Mouse (Mus musculus): Measurements from ENCODE around the gene Siah1a. TPM values are rescaled to one million over a fixed set of nuclear protein-coding genes. Genes with fewer than 3 reads are reported as not detected.

Siah1a gene
- polyA plus RNA-seq, 1 experiment from 2014 or later: 26.3 TPM

DNA sequence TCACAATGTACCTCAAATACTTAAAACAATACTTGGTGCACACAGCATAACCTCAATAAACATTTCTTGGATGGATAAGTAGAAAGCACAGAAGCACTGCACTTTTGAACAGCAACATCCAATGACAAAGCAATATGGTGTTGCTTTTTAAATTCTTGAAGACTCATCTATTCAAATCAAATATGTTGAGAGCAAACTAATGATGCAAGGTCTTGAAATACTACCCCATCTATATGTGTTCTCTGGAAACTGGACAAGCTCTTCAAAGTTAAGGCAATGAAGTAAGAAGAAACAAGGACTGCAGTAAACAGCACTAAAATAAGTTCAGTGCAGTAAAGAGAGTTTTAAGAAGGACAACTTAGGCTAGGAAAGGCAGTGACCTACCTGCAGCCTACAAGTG is 4.8 kb downstream of the Siah1a start:
- Histone ChIP-seq H3K9me3 (ENCODE audit: control insufficient read depth) (no peaks in the 10 kb centered on the region), H3K4me3 (ENCODE audit: low read depth, low read length) (no peak overlapping the region), H3K36me3 (ENCODE audit: control insufficient read depth, insufficient read depth) (no peaks in the 10 kb centered on the region), H3K27me3 (replicated peaks; ENCODE audit: control insufficient read depth, insufficient read depth, low read length) (no peaks in the 10 kb centered on the region), H3K4me1 (replicated peaks; ENCODE audit: control insufficient read depth, insufficient read depth, low read length) (peaks cover 4% of the 10 kb centered on the region), H3K9ac (ENCODE audit: low read depth, low read length) (no peak overlapping the region), H3K4me2 (replicated peaks; ENCODE audit: low read depth) (no peak overlapping the region), H3K27ac (ENCODE audit: low read depth, low read length) (no peak overlapping the region)
- no peak for ATAC-seq
- no peak for TF ChIP-seq CTCF (IDR thresholded peaks at IDR 0.05; ENCODE audit: low read depth)

DNA sequence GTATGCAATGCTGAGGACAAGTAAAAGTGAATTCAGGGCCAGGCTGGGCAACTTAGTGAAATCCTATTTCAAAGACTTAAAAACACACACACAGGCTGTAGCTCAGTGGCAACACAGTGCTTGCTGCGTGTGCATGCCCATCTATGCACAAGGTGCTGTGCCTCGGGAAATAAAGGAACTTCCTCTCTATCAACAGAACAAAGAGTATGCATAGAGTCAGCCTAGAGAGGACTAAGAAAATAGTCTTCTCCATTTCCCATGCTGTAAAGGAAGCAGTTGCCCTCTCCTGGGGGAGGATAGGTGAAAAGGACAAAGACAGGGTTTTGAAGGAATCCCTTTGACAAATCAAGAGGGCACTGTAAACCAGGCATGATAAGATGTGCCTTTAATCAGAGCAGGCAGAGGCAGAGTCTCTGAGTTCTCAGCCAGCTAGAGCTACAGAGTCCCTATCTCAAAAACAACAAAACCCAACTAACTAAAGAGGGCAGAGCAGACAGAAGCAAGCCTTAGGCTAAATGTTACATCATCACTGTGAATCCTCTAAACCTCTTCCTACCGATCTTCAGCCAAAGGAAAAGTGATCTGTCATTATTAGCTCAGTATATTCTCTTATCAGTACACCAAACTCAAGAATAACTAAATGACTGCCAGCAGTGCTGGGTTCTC is 10.2 kb downstream of the Siah1a start:
- Histone ChIP-seq H3K9ac (ENCODE audit: low read depth, low read length) (no peak overlapping the region), H3K9me3 (ENCODE audit: control insufficient read depth) (no peaks in the 10 kb centered on the region), H3K4me3 (ENCODE audit: low read depth, low read length) (no peak overlapping the region), H3K4me2 (replicated peaks; ENCODE audit: low read depth) (no peak overlapping the region), H3K27me3 (replicated peaks; ENCODE audit: control insufficient read depth, insufficient read depth, low read length) (no peaks in the 10 kb centered on the region), H3K36me3 (ENCODE audit: control insufficient read depth, insufficient read depth) (peaks cover 3% of the 10 kb centered on the region; the same call in 1 of the 2 replicates), H3K4me1 (replicated peaks; ENCODE audit: control insufficient read depth, insufficient read depth, low read length) (peaks cover 10% of the 10 kb centered on the region; the same call in 1 of the 2 replicates), H3K27ac (ENCODE audit: low read depth, low read length) (no peak overlapping the region)
- ATAC-seq: no peak
- 39% methylated on average over 3 of the region's 3 CpGs for WGBS
- no peak for TF ChIP-seq CTCF (IDR thresholded peaks at IDR 0.05; ENCODE audit: low read depth)

DNA sequence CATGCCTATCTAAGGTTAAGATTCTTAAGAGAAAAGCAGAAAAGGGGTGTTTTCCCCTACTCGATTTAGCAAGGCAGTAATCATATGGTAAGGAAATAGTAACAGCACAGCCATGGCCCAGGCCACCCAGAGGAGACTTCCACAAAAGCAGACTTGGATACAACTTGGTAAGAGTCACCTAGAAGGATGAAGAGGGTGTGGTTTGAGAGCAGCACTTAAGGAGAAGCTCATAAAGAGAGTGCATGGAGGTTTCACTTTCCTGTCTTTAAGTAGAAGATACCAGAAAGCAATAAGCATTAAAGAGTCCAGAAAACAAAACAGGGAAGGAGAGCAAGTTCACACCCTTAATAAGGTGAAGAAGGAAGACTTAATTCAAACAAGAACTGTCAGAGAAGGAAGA is 10.8 kb downstream of the Siah1a start:
- Histone ChIP-seq H3K27ac (ENCODE audit: low read depth, low read length) (no peak overlapping the region), H3K27me3 (replicated peaks; ENCODE audit: control insufficient read depth, insufficient read depth, low read length) (no peaks in the 10 kb centered on the region), H3K4me2 (replicated peaks; ENCODE audit: low read depth) (no peak overlapping the region), H3K9ac (ENCODE audit: low read depth, low read length) (no peak overlapping the region), H3K9me3 (ENCODE audit: control insufficient read depth) (no peaks in the 10 kb centered on the region), H3K4me1 (replicated peaks; ENCODE audit: control insufficient read depth, insufficient read depth, low read length) (peaks cover 10% of the 10 kb centered on the region; the same call in 1 of the 2 replicates), H3K36me3 (ENCODE audit: control insufficient read depth, insufficient read depth) (peaks cover 3% of the 10 kb centered on the region; the same call in 1 of the 2 replicates), H3K4me3 (ENCODE audit: low read depth, low read length) (no peak overlapping the region)
- ATAC-seq: no peak
- 62% methylated on average over 1 of the region's 1 CpGs for WGBS
- TF ChIP-seq CTCF (IDR thresholded peaks at IDR 0.05; ENCODE audit: low read depth): no peak

DNA sequence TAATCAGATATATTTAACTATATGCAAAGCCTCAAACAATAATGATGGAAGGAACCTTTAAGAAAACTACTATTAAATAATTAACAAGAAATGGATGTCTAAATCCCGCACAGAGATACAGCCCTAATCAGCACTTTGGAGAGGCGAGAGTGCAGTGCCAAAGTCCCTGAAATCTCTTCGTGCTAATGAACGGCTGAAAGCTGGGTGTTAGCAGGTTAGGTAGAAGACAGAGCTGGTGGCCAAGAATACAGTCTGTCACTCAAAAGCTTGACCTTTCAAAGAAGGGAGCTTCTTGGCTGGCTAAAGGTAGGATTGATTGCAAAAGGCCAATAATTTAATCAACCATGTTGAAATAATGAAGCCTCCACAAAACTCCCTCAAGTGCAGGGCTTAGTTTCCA is 11.6 kb downstream of the Siah1a start:
- 44% methylated on average over 4 of the region's 4 CpGs for WGBS
- ATAC-seq: no peak
- Histone ChIP-seq H3K4me1 (replicated peaks; ENCODE audit: control insufficient read depth, insufficient read depth, low read length) (peaks cover 10% of the 10 kb centered on the region; the same call in 1 of the 2 replicates), H3K27ac (ENCODE audit: low read depth, low read length) (no peak overlapping the region), H3K9ac (ENCODE audit: low read depth, low read length) (no peak overlapping the region), H3K4me2 (replicated peaks; ENCODE audit: low read depth) (no peak overlapping the region), H3K9me3 (ENCODE audit: control insufficient read depth) (no peaks in the 10 kb centered on the region), H3K27me3 (replicated peaks; ENCODE audit: control insufficient read depth, insufficient read depth, low read length) (no peaks in the 10 kb centered on the region), H3K36me3 (ENCODE audit: control insufficient read depth, insufficient read depth) (peaks cover 3% of the 10 kb centered on the region; the same call in 1 of the 2 replicates), H3K4me3 (ENCODE audit: low read depth, low read length) (no peak overlapping the region)
- TF ChIP-seq CTCF (IDR thresholded peaks at IDR 0.05; ENCODE audit: low read depth): no peak

DNA sequence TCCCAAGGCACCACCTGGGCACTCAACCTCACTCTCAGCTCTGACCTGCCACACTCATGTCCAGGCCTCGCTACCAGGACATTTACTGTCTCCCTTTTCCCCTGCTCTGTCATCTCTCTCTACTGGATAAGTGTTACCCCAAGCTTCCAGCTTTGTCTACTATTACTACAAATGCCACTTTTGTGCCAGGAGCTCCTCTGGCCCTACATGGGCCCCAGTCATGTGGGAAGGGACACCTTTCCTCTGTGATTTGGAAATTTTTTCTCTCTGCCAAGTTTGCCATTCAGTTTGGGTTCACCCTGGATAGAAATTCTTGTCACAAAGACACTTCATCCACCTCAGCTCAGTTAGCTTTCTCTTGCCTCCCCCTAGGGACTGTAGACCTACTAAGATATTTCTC is 14.9 kb downstream of the Siah1a start:
- H3K9ac ChIP-seq (ENCODE audit: low read depth, low read length): no peak overlapping the region
- peaks cover 15% of the 10 kb centered on the region; the same call in 1 of the 2 replicates for H3K4me1 ChIP-seq (replicated peaks; ENCODE audit: control insufficient read depth, insufficient read depth, low read length)
- H3K27me3 ChIP-seq (replicated peaks; ENCODE audit: control insufficient read depth, insufficient read depth, low read length): no peaks in the 10 kb centered on the region
- 86% methylated on average over 1 of the region's 1 CpGs for WGBS
- H3K9me3 ChIP-seq (ENCODE audit: control insufficient read depth): no peaks in the 10 kb centered on the region
- no peak overlapping the region for H3K4me3 ChIP-seq (ENCODE audit: low read depth, low read length)
- H3K36me3 ChIP-seq (ENCODE audit: control insufficient read depth, insufficient read depth): peaks cover 3% of the 10 kb centered on the region; the same call in 1 of the 2 replicates
- no peak for TF ChIP-seq CTCF (IDR thresholded peaks at IDR 0.05; ENCODE audit: low read depth)
- H3K27ac ChIP-seq (ENCODE audit: low read depth, low read length): no peak overlapping the region
- no peak overlapping the region for H3K4me2 ChIP-seq (replicated peaks; ENCODE audit: low read depth)
- ATAC-seq: no peak

DNA sequence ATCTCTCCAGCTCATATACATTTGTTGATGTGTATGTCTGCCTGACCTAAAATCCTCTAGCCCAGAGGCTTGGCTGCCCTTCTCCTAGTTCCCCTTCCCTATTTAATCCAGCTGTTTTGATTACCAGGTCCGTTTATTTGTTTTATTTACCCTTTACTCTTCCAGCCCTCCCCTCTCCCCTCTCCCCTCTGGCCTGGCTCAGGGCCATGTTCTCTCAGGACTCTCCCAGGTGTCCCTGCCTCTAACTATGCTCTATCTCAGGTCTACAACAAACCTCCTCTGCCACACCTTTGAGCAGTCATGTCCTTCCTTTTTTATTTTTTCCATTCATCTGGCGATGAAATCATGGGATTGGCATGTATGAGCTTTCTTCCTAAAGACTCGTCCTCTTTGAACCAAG is 15.4 kb downstream of the Siah1a start:
- Histone ChIP-seq H3K27ac (ENCODE audit: low read depth, low read length) (no peak overlapping the region), H3K36me3 (ENCODE audit: control insufficient read depth, insufficient read depth) (peaks cover 3% of the 10 kb centered on the region; the same call in 1 of the 2 replicates), H3K27me3 (replicated peaks; ENCODE audit: control insufficient read depth, insufficient read depth, low read length) (no peaks in the 10 kb centered on the region), H3K9ac (ENCODE audit: low read depth, low read length) (no peak overlapping the region), H3K9me3 (ENCODE audit: control insufficient read depth) (no peaks in the 10 kb centered on the region), H3K4me1 (replicated peaks; ENCODE audit: control insufficient read depth, insufficient read depth, low read length) (peaks cover 15% of the 10 kb centered on the region; the same call in 1 of the 2 replicates), H3K4me3 (ENCODE audit: low read depth, low read length) (no peak overlapping the region), H3K4me2 (replicated peaks; ENCODE audit: low read depth) (no peak overlapping the region)
- WGBS: 24% methylated on average over 3 of the region's 3 CpGs
- no peak for TF ChIP-seq CTCF (IDR thresholded peaks at IDR 0.05; ENCODE audit: low read depth)
- no peak for ATAC-seq
